Mouse (Mus musculus) neural tube, embryonic 15.5 days (tissue): Measurements from ENCODE around the gene Tor1b. TPM values are rescaled to one million over a fixed set of nuclear protein-coding genes. Genes with fewer than 3 reads are reported as not detected.
A peak's percentile ranks its signal among the peaks of the same experiment; 100 is the strongest.
"Not testable (repeated sequence)": the region's sequence is repeated elsewhere in the genome, so short reads cannot be mapped to it uniquely, and the experiment has no call there.

Experiments used
- ATAC-seq: fragments of 200-750 bp; cut with Nextera tagmentation; 2 replicates; pipeline ENCODE4 v1.8.0; 2017; ENCODE audit warnings: mild to moderate bottlenecking, moderate TSS enrichment, moderate library complexity; ENCODE audit not compliant: low FRiP score
- H3K27ac ChIP-seq: fragments of 300-500 bp; sonication (generic); replicated peaks from 2 replicates; pipeline ENCODE4 v1.5.1; 2015; ENCODE audit warnings: mild to moderate bottlenecking, inconsistent platforms
- H3K27me3 ChIP-seq: fragments of 300-500 bp; sonication (generic); replicated peaks from 2 replicates; pipeline ENCODE4 v1.6.1; 2015; ENCODE audit warnings: inconsistent platforms
- H3K36me3 ChIP-seq: fragments of 300-500 bp; sonication (generic); 2 replicates; pipeline ENCODE4 v1.6.1; 2015; ENCODE audit warnings: inconsistent platforms
- H3K4me1 ChIP-seq: fragments of 300-500 bp; sonication (generic); 2 replicates; pipeline ENCODE4 v1.6.1; 2015; ENCODE audit warnings: inconsistent platforms
- H3K4me2 ChIP-seq: fragments of 300-500 bp; sonication (generic); 2 replicates; pipeline ENCODE4 v1.6.1; 2015; ENCODE audit warnings: inconsistent platforms, mild to moderate bottlenecking, moderate library complexity
- H3K4me3 ChIP-seq: fragments of 300-500 bp; sonication (generic); replicated peaks from 2 replicates; pipeline ENCODE4 v1.5.1; 2015; ENCODE audit warnings: mild to moderate bottlenecking, inconsistent platforms
- H3K9ac ChIP-seq: fragments of 300-500 bp; sonication (generic); replicated peaks from 2 replicates; pipeline ENCODE4 v1.6.1; 2015; ENCODE audit warnings: mild to moderate bottlenecking, inconsistent platforms
- H3K9me3 ChIP-seq: fragments of 300-500 bp; sonication (generic); replicated peaks from 2 replicates; pipeline ENCODE4 v1.6.1; 2016; ENCODE audit warnings: inconsistent platforms
- WGBS: fragments of 180-500 bp; shearing (Covaris S2); methylation state at CpG from one replicate; pipeline ENCODE4 v1.1.7; 2015; ENCODE audit warnings: mixed read lengths; 5-methylcytosine and 5-hydroxymethylcytosine counted together
- polyA plus RNA-seq: library from polyadenylated mRNA; unstranded; fragments of >200 nt; fragmentation: Nextera tagmentation; extraction: Ambion mirVana; gene quantifications from 2 replicates; pipeline ENCODE4 v1.2.1, GENCODE M21; 2015

Gene Tor1b
- polyA plus RNA-seq, 1 experiment from 2014 or later: 17.3 TPM

- 72% methylated on average over 6 of the region's 6 CpGs for WGBS
- no peak for ATAC-seq
- Histone ChIP-seq H3K9me3 (no peaks in the 10 kb centered on the region), H3K36me3 (no peaks in the 10 kb centered on the region), H3K4me2 (no peak overlapping the region), H3K4me1 (peaks cover 17% of the 10 kb centered on the region), H3K9ac (no peak overlapping the region), H3K27ac (no peak overlapping the region), H3K4me3 (no peak overlapping the region), H3K27me3 (no peaks in the 10 kb centered on the region)
Measured at GRCm38 (mm10) chr2:30933032-30933431, 19.7 kb upstream of the Tor1b start.

- WGBS: 24% methylated on average over 7 of the region's 7 CpGs
- H3K27ac ChIP-seq: no peak overlapping the region
- ATAC-seq: no peak
Measured at GRCm38 (mm10) chr2:30933917-30934450, 18.8 kb upstream of the Tor1b start.

GRCm38 (mm10) chr2:30936808-30937207, 16.0 kb upstream of the Tor1b start:
- no peak for ATAC-seq
- Histone ChIP-seq H3K36me3 (no peaks in the 10 kb centered on the region), H3K4me3 (no peak overlapping the region), H3K4me2 (no peak overlapping the region), H3K9ac (no peak overlapping the region), H3K27ac (no peak overlapping the region), H3K4me1 (no peaks in the 10 kb centered on the region), H3K9me3 (no peaks in the 10 kb centered on the region), H3K27me3 (no peaks in the 10 kb centered on the region)
- WGBS: 64% methylated on average over 3 of the region's 3 CpGs

More at GRCm38 (mm10) chr2:30933917-30934450, 18.8 kb upstream of the Tor1b start:
- Histone ChIP-seq H3K4me1 (peaks cover 11% of the 10 kb centered on the region), H3K36me3 (no peaks in the 10 kb centered on the region), H3K4me2 (no peak overlapping the region), H3K27me3 (no peaks in the 10 kb centered on the region), H3K9ac (no peak overlapping the region), H3K9me3 (no peaks in the 10 kb centered on the region), H3K4me3 (no peak overlapping the region)

GRCm38 (mm10) chr2:30937731-30938130, 15.0 kb upstream of the Tor1b start:
- H3K27me3 ChIP-seq: no peaks in the 10 kb centered on the region
- no peak for ATAC-seq
- no peak overlapping the region for H3K4me2 ChIP-seq
- no peaks in the 10 kb centered on the region for H3K36me3 ChIP-seq
- no peak overlapping the region for H3K4me3 ChIP-seq
- H3K9ac ChIP-seq: no peak overlapping the region
- no peaks in the 10 kb centered on the region for H3K9me3 ChIP-seq
- no peak overlapping the region for H3K27ac ChIP-seq
- no peaks in the 10 kb centered on the region for H3K4me1 ChIP-seq
- 85% methylated on average over 8 of the region's 8 CpGs for WGBS

GRCm38 (mm10) chr2:30938574-30938991, 14.2 kb upstream of the Tor1b start:
- H3K27me3 ChIP-seq: peaks cover 3% of the 10 kb centered on the region; the same call in 1 of the 2 replicates
- H3K9me3 ChIP-seq: no peaks in the 10 kb centered on the region
- H3K36me3 ChIP-seq: no peaks in the 10 kb centered on the region
- no peak for ATAC-seq
- no peak overlapping the region for H3K4me2 ChIP-seq
- no peak overlapping the region for H3K27ac ChIP-seq
- H3K9ac ChIP-seq: no peak overlapping the region
- 0 out of 2 replicates have a peak, but pooled peaks cover 3% of the 10 kb centered on the region for H3K4me1 ChIP-seq
- H3K4me3 ChIP-seq: no peak overlapping the region
- whole genome bisulfite sequencing: 50% methylated on average over 4 of the region's 4 CpGs

- no peaks in the 10 kb centered on the region for H3K9me3 ChIP-seq
- no peak overlapping the region for H3K27ac ChIP-seq
- WGBS: 95% methylated on average over 5 of the region's 5 CpGs
- 0 out of 2 replicates have a peak, but pooled peaks cover 3% of the 10 kb centered on the region for H3K4me1 ChIP-seq
- H3K9ac ChIP-seq: no peak overlapping the region
- ATAC-seq: no peak
- peaks cover 3% of the 10 kb centered on the region; the same call in 1 of the 2 replicates for H3K27me3 ChIP-seq
- no peak overlapping the region for H3K4me2 ChIP-seq
- no peaks in the 10 kb centered on the region for H3K36me3 ChIP-seq
- H3K4me3 ChIP-seq: no peak overlapping the region
Measured at GRCm38 (mm10) chr2:30941586-30941985, 11.2 kb upstream of the Tor1b start.

GRCm38 (mm10) chr2:30942116-30942515, 10.6 kb upstream of the Tor1b start:
- ATAC-seq: not testable (repeated sequence)
- WGBS: 55% methylated on average over 7 of the region's 7 CpGs

GRCm38 (mm10) chr2:30942603-30943011, 10.2 kb upstream of the Tor1b start:
- Histone ChIP-seq H3K4me3 (peak overlapping the region; percentile 26), H3K9ac (no peak overlapping the region)
- peak; percentile 76 for ATAC-seq

More at GRCm38 (mm10) chr2:30942116-30942515, 10.6 kb upstream of the Tor1b start:
- not testable (repeated sequence) for H3K36me3 ChIP-seq, H3K9me3 ChIP-seq, H3K9ac ChIP-seq, H3K4me3 ChIP-seq, H3K4me1 ChIP-seq, H3K27me3 ChIP-seq, H3K4me2 ChIP-seq, H3K27ac ChIP-seq

GRCm38 (mm10) chr2:30952457-30952823, 319 bp upstream of the Tor1b start:
- Histone ChIP-seq H3K4me1 (peaks cover 41% of the 10 kb centered on the region), H3K4me2 (peak overlapping the region; percentile 77), H3K9ac (peak overlapping the region; percentile 85), H3K4me3 (peak overlapping the region; percentile 74), H3K27me3 (0 out of 2 replicates have a peak, but pooled peaks cover 3% of the 10 kb centered on the region), H3K36me3 (peaks cover 24% of the 10 kb centered on the region), H3K9me3 (no peaks in the 10 kb centered on the region), H3K27ac (peak overlapping the region; percentile 83)
- WGBS: 29% methylated on average over 5 of the region's 5 CpGs
- ATAC-seq: peak; percentile 32; the same call in 1 of the 2 replicates

More at GRCm38 (mm10) chr2:30942603-30943011, 10.2 kb upstream of the Tor1b start:
- H3K4me2 ChIP-seq: peak overlapping the region; percentile 47
- WGBS: 24% methylated on average over 16 of the region's 16 CpGs
- 0 out of 2 replicates have a peak, but pooled peaks cover 3% of the 10 kb centered on the region for H3K4me1 ChIP-seq
- no peaks in the 10 kb centered on the region for H3K36me3 ChIP-seq
- H3K27me3 ChIP-seq: peaks cover 3% of the 10 kb centered on the region; the same call in 1 of the 2 replicates
- H3K9me3 ChIP-seq: no peaks in the 10 kb centered on the region
- no peak overlapping the region for H3K27ac ChIP-seq

- peaks cover 41% of the 10 kb centered on the region for H3K4me1 ChIP-seq
- no peak overlapping the region for H3K27ac ChIP-seq
- H3K4me3 ChIP-seq: 0 out of 2 replicates have a peak overlapping the region, but pooled peaks have one; percentile 74
- no peak for ATAC-seq
- 81% methylated on average over 6 of the region's 6 CpGs for WGBS
- peaks cover 48% of the 10 kb centered on the region for H3K36me3 ChIP-seq
- H3K9ac ChIP-seq: peak overlapping the region; percentile 85; the same call in 1 of the 2 replicates
- H3K27me3 ChIP-seq: 0 out of 2 replicates have a peak, but pooled peaks cover 3% of the 10 kb centered on the region
- no peaks in the 10 kb centered on the region for H3K9me3 ChIP-seq
- peak overlapping the region; percentile 77 for H3K4me2 ChIP-seq
Measured at GRCm38 (mm10) chr2:30954797-30955196, 2.0 kb downstream of the Tor1b start.

- Histone ChIP-seq H3K9me3 (no peaks in the 10 kb centered on the region), H3K36me3 (peaks cover 75% of the 10 kb centered on the region), H3K4me1 (peaks cover 37% of the 10 kb centered on the region), H3K27ac (no peak overlapping the region), H3K4me3 (no peak overlapping the region), H3K9ac (no peak overlapping the region), H3K4me2 (no peak overlapping the region), H3K27me3 (no peaks in the 10 kb centered on the region)
- ATAC-seq: no peak
- 90% methylated on average over 4 of the region's 4 CpGs for WGBS
Measured at GRCm38 (mm10) chr2:30957511-30957910, 4.8 kb downstream of the Tor1b start.

GRCm38 (mm10) chr2:30958726-30959125, 6.0 kb downstream of the Tor1b start:
- H3K27ac ChIP-seq: no peak overlapping the region
- peaks cover 87% of the 10 kb centered on the region for H3K36me3 ChIP-seq
- no peaks in the 10 kb centered on the region for H3K9me3 ChIP-seq
- peaks cover 32% of the 10 kb centered on the region for H3K4me1 ChIP-seq
- no peaks in the 10 kb centered on the region for H3K27me3 ChIP-seq
- ATAC-seq: no peak
- no peak overlapping the region for H3K4me2 ChIP-seq
- no peak overlapping the region for H3K4me3 ChIP-seq
- 93% methylated on average over 14 of the region's 14 CpGs for WGBS
- no peak overlapping the region for H3K9ac ChIP-seq
